Mouse (Mus musculus): ENCODE measurements around the gene Gas1.

DNA sequence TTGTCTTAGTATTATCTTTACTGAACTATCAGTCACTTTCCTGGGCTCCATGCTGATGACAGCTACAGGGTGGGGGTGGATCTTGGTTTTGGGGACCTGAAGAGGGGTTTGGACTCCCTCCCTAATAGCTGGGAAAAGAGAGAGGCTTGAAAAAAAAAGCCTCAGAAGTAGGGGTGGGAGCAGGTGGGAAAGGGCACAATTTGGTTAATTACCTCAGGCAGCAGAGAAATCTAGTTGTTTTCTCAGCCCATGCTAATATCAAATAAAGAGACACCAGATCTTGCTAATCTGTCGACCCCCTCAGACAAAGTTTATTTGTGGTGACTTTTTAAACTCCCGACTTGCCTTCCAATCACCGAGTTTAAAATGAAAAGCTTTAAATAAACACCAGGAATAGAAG is 4.0 kb downstream of the Gas1 start:
- TF ChIP-seq CTCF (conservative IDR thresholded peaks at IDR 0.05; ENCODE audit: low read length) (no peak), POU5F1 (IDR thresholded peaks at IDR 0.05; ENCODE audit: borderline replicate concordance, low read length) (no peak), NANOG (IDR thresholded peaks at IDR 0.05; ENCODE audit: borderline replicate concordance, low read length) (no peak)

All from E14TG2a.4 (cell line).